23 mouse cellular contexts compared by ENCODE assay signal in the genomic region with DNA sequence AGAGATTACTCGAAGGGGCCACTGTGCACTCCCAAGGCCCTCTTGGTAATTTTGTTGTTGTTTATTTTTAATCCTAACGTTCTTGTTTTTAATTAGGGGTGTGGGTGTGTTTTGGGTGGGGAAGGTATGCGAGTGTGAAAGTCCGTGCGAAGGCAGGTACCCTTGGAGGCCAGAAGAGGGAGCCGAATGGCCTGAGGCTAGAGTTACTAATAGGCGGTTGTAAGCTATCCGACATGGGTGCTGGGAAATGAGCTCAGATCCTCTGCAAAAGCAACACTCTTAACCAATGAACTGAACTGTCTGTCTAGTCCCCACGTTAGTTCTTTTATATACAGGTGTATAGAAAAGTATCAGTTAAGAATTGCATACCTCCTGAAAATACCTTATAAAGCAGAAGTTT. TPM values are rescaled to one million over a fixed set of nuclear protein-coding genes. Genes with fewer than 3 reads are reported as not detected.
DNase-seq lines count a peak whose midpoint lies in the region; ATAC-seq and TF ChIP-seq lines count a peak whose summit lies in the region.
"Had no signal": no experiment of that assay in that cellular context is flagged by ENCODE, and none has a peak within 500 bp of the region (broad histone marks: within the 10 kb centered on the region; RNA-seq: fewer than 3 reads in every experiment).

No protein-coding gene starts in this region.

- TF ChIP-seq POLR2A in MEL (IDR thresholded peaks at IDR 0.05; ENCODE audit: control insufficient read depth in 1 of 2, insufficient read depth in 1 of 2, low read depth in 1 of 2, low read length in 2 of 2, poor library complexity in 1 of 2), result no peak

- TF ChIP-seq CTCF in gastrocnemius, adult 2 months (IDR thresholded peaks at IDR 0.05), result peak; percentile 19; the same call in 1 of the 2 replicates
- TF ChIP-seq CTCF in lung, embryonic 14.5 days (IDR thresholded peaks at IDR 0.05; ENCODE audit: low read depth), result peak; percentile 33; the same call in 1 of the 2 replicates
- peak; percentile 51 to 77 (median 72) for TF ChIP-seq CTCF in MEL (IDR thresholded peaks at IDR 0.05 in 2 of 3, conservative IDR thresholded peaks at IDR 0.05 in 1 of 3; ENCODE audit: control insufficient read depth in 1 of 3, insufficient read depth in 1 of 3, low read depth in 2 of 3, low read length in 3 of 3, poor library complexity in 1 of 3, severe bottlenecking in 1 of 3)

- DNase-seq in gastrocnemius, adult 2 months, result no peak
- DNase-seq in gastrocnemius, postnatal 10 days, result no peak
- peak; percentile 15 for DNase-seq in lung, embryonic 14.5 days
- no peak for DNase-seq in lung, postnatal 10 days
- DNase-seq in MEL (ENCODE audit: low read depth, low spot score), result peak; percentile 58
- DNase-seq in heart, postnatal 4 days, result no peak
- DNase-seq: adrenal gland, postnatal 14 days; cerebellum, postnatal 36 days; kidney, postnatal 14 days; lung, postnatal 4 days; right cerebral cortex, adult 18-20 months had no signal

- no peaks in the 10 kb centered on the region for H3K36me3 ChIP-seq in lung, embryonic 14.5 days (ENCODE audit: insufficient read depth)
- no peaks in the 10 kb centered on the region for H3K36me3 ChIP-seq in MEL (ENCODE audit: control insufficient read depth in 1 of 2, insufficient read depth in 2 of 2, low read length in 2 of 2)
- H3K36me3 ChIP-seq in heart, embryonic 12.5 days, result no peaks in the 10 kb centered on the region
- H3K36me3 ChIP-seq: embryonic facial prominence, embryonic 15.5 days; limb, embryonic 13.5 days had no signal

- no peak overlapping the region for H3K9ac ChIP-seq in lung, embryonic 14.5 days
- H3K9ac ChIP-seq in MEL (ENCODE audit: control insufficient read depth, low read depth, low read length, poor library complexity, severe bottlenecking), result no peak overlapping the region
- no peak overlapping the region for H3K9ac ChIP-seq in heart, embryonic 12.5 days
- H3K9ac ChIP-seq: embryonic facial prominence, embryonic 15.5 days; forebrain, embryonic 13.5 days; limb, embryonic 13.5 days had no signal

- H3K9me3 ChIP-seq in lung, embryonic 14.5 days (ENCODE audit: low read depth, low read length), result no peaks in the 10 kb centered on the region
- H3K9me3 ChIP-seq in MEL (replicated peaks; ENCODE audit: insufficient read depth, low read length), result no peaks in the 10 kb centered on the region
- no peaks in the 10 kb centered on the region for H3K9me3 ChIP-seq in heart, embryonic 12.5 days (replicated peaks)
- H3K9me3 ChIP-seq: embryonic facial prominence, embryonic 15.5 days; forebrain, embryonic 13.5 days; limb, embryonic 13.5 days had no signal

- no peak for ATAC-seq in lung, embryonic 14.5 days (ENCODE audit: insufficient read depth)
- ATAC-seq in megakaryocyte progenitor cell, adult 5-6 weeks (replicated peaks; ENCODE audit: poor library complexity), result 0 out of 2 replicates have a peak, but pooled peaks have one; percentile 30
- no peak for ATAC-seq in heart, embryonic 12.5 days (ENCODE audit: insufficient number of reproducible peaks, low FRiP score)
- ATAC-seq: forebrain, embryonic 13.5 days; inflammation-experienced regulatory T-cells, adult 6 months had no signal

- peak; percentile 51 for TF ChIP-seq RAD21 in MEL (IDR thresholded peaks at IDR 0.05; ENCODE audit: low read depth, low read length)

- no peak overlapping the region for H3K27ac ChIP-seq in gastrocnemius, adult 2 months
- no peak overlapping the region for H3K27ac ChIP-seq in lung, embryonic 14.5 days (ENCODE audit: low read depth)
- no peak overlapping the region for H3K27ac ChIP-seq in MEL (ENCODE audit: control insufficient read depth, low read depth, low read length)
- H3K27ac ChIP-seq in heart, embryonic 12.5 days (ENCODE audit: poor library complexity, severe bottlenecking), result no peak overlapping the region
- H3K27ac ChIP-seq: embryonic facial prominence, embryonic 15.5 days; forebrain, embryonic 13.5 days; left cerebral cortex, adult 2 months; limb, embryonic 13.5 days had no signal

- H3K4me3 ChIP-seq in gastrocnemius, adult 2 months, result no peak overlapping the region
- no peak overlapping the region for H3K4me3 ChIP-seq in lung, embryonic 14.5 days (ENCODE audit: low read depth, low read length)
- no peak overlapping the region for H3K4me3 ChIP-seq in MEL (ENCODE audit: control insufficient read depth in 1 of 2, insufficient read depth in 1 of 2, low read depth in 2 of 2, low read length in 2 of 2)
- no peak overlapping the region for H3K4me3 ChIP-seq in heart, embryonic 12.5 days
- H3K4me3 ChIP-seq: embryonic facial prominence, embryonic 15.5 days; forebrain, embryonic 13.5 days; left cerebral cortex, adult 2 months; limb, embryonic 13.5 days had no signal

- H3K79me2 ChIP-seq in MEL (ENCODE audit: control insufficient read depth, insufficient read depth, low read length, poor library complexity), result no peaks in the 10 kb centered on the region

- peaks cover 7% of the 10 kb centered on the region; the same call in 1 of the 2 replicates for H3K4me1 ChIP-seq in lung, embryonic 14.5 days (ENCODE audit: insufficient read depth)
- peaks cover 0 to 8% of the 10 kb centered on the region in 2 experiments; a peak in 1 of 4 replicates for H3K4me1 ChIP-seq in MEL (ENCODE audit: control insufficient read depth in 1 of 2, insufficient read depth in 2 of 2, low read length in 2 of 2)
- peaks cover 6% of the 10 kb centered on the region; the same call in 1 of the 2 replicates for H3K4me1 ChIP-seq in heart, embryonic 12.5 days (replicated peaks)

- no peak overlapping the region for H3K4me2 ChIP-seq in lung, embryonic 14.5 days
- H3K4me2 ChIP-seq in heart, embryonic 12.5 days, result no peak overlapping the region
- H3K4me2 ChIP-seq: embryonic facial prominence, embryonic 15.5 days; forebrain, embryonic 13.5 days; limb, embryonic 13.5 days had no signal

- TF ChIP-seq EP300 in MEL (IDR thresholded peaks at IDR 0.05; ENCODE audit: low read depth in 1 of 2, low read length in 2 of 2), result no peak

- intact Hi-C loops in gastrocnemius, adult 2 months (cut with DNase I), result no loop called here

- 50% methylated on average over 9 of the region's 9 CpGs for WGBS in lung, embryonic 14.5 days
- 36% methylated on average over 9 of the region's 9 CpGs for WGBS in heart, embryonic 12.5 days

- peaks cover 39% of the 10 kb centered on the region for H3K27me3 ChIP-seq in lung, embryonic 14.5 days (ENCODE audit: insufficient read depth, low read length)
- peaks cover 4 to 7% of the 10 kb centered on the region in 2 experiments for H3K27me3 ChIP-seq in MEL (ENCODE audit: control insufficient read depth in 1 of 2, insufficient read depth in 2 of 2, low read length in 2 of 2)
- peaks cover 58% of the 10 kb centered on the region for H3K27me3 ChIP-seq in heart, embryonic 12.5 days (replicated peaks)

TF ChIP-seq in MEL, 35 proteins besides CTCF, POLR2A, EP300 and RAD21:
- TF ChIP-seq CHD1 (IDR thresholded peaks at IDR 0.05; ENCODE audit: low read depth, low read length) (no peak), MEF2A (IDR thresholded peaks at IDR 0.05; ENCODE audit: extremely low read depth, insufficient replicate concordance, low read depth, low read length, poor library complexity, severe bottlenecking) (no peak), ETS1 (IDR thresholded peaks at IDR 0.05; ENCODE audit: low read depth, low read length) (no peak), SMC3 (IDR thresholded peaks at IDR 0.05; ENCODE audit: low read depth, low read length) (peak; percentile 69), SIN3A (IDR thresholded peaks at IDR 0.05; ENCODE audit: low read length) (no peak), GABPA (IDR thresholded peaks at IDR 0.05; ENCODE audit: low read depth, low read length) (no peak), ZC3H11A (IDR thresholded peaks at IDR 0.05; ENCODE audit: low read depth, low read length) (peak; percentile 29; the same call in 1 of the 2 replicates), JUND (IDR thresholded peaks at IDR 0.05; ENCODE audit: low read depth, low read length) (no peak), UBTF (IDR thresholded peaks at IDR 0.05; ENCODE audit: borderline replicate concordance, insufficient read depth, low read depth, low read length) (no peak), MXI1 (IDR thresholded peaks at IDR 0.05; ENCODE audit: low read depth, low read length) (no peak), MYB (IDR thresholded peaks at IDR 0.05; ENCODE audit: low read depth, low read length) (no peak), RCOR1 (IDR thresholded peaks at IDR 0.05; ENCODE audit: low read depth, low read length) (no peak), TBP (IDR thresholded peaks at IDR 0.05; ENCODE audit: low read depth, low read length) (no peak), MAZ (IDR thresholded peaks at IDR 0.05; ENCODE audit: low read depth, low read length) (no peak), ELF1 (IDR thresholded peaks at IDR 0.05; ENCODE audit: low read depth, low read length) (no peak)

RNA-seq across cellular contexts. Expression of gene Nkx2-3, which starts 43.8 kb away (rescaled TPM):
- total RNA-seq in gastrocnemius, adult 2 months (2021), result not detected
- not detected for total RNA-seq in gastrocnemius, postnatal 10 days (2021)
- not detected in 2 replicates for polyA plus RNA-seq in lung, embryonic 14.5 days (2014; fragmentation: Nextera tagmentation; extraction: Ambion mirVana)
- not detected in 2 replicates for total RNA-seq in MEL (2012; rRNA removed)
- polyA plus RNA-seq in MEL (2012; ENCODE audit: insufficient read depth in 1 of 2, insufficient read length in 2 of 2, low read depth in 1 of 2, low replicate concordance in 2 of 2, missing spikeins in 1 of 2), result not detected
- total RNA-seq in megakaryocyte progenitor cell, adult 5-6 weeks (2015), result 0.32 and 0.64 TPM in 2 replicates
- total RNA-seq in megakaryocyte progenitor cell, adult 5-6 weeks (2017), result 1.4 TPM in 1 of 2 replicates, not detected in the other
- not detected for total RNA-seq in heart, postnatal 4 days (2021)
- polyA plus RNA-seq in heart, embryonic 12.5 days (2016; fragmentation: Nextera tagmentation; extraction: Ambion mirVana), result not detected in 2 replicates
- total RNA-seq: adrenal gland, postnatal 14 days; heart, adult 8-10 months; heart, postnatal 25 days; left cerebral cortex, adult 2 months; monocyte, adult 5-6 weeks; neutrophil, adult 5-6 weeks had no signal
- polyA plus RNA-seq: inflammation-experienced regulatory T-cells, adult 6 months; limb, embryonic 13.5 days; thymus, postnatal 0 days had no signal

RNA-seq across cellular contexts. Expression of gene Got1, which starts 43.9 kb away (rescaled TPM):
- 100 to 1,000 TPM; 316 to 792 TPM for total RNA-seq in gastrocnemius, adult 2 months (2021)
- total RNA-seq in gastrocnemius, postnatal 10 days (2021), result 100 to 1,000 TPM; 152 to 177 TPM
- 19.5 and 23.3 TPM in 2 replicates for polyA plus RNA-seq in lung, embryonic 14.5 days (2014; fragmentation: Nextera tagmentation; extraction: Ambion mirVana)
- total RNA-seq in MEL (2012; rRNA removed), result 60.4 and 69.7 TPM in 2 replicates
- polyA plus RNA-seq in MEL (2012; ENCODE audit: insufficient read depth in 1 of 2, insufficient read length in 2 of 2, low read depth in 1 of 2, low replicate concordance in 2 of 2, missing spikeins in 1 of 2), result 100 to 1,000 TPM; 106 to 213 TPM
- 21.0 and 21.3 TPM in 2 replicates for total RNA-seq in megakaryocyte progenitor cell, adult 5-6 weeks (2015)
- total RNA-seq in megakaryocyte progenitor cell, adult 5-6 weeks (2017), result 17.9 and 19.8 TPM in 2 replicates
- 100 to 1,000 TPM; 341 to 353 TPM for total RNA-seq in heart, postnatal 4 days (2021)
- 180 and 181 TPM in 2 replicates for polyA plus RNA-seq in heart, embryonic 12.5 days (2016; fragmentation: Nextera tagmentation; extraction: Ambion mirVana)

Comparison
In these comparisons a context has a peak if more than half of its experiments do, and no peak if none do; other contexts are left out.
1. DNase-seq: peak in lung, embryonic 14.5 days (single experiment) and MEL (single experiment); none in gastrocnemius, adult 2 months (single experiment), gastrocnemius, postnatal 10 days (single experiment), lung, postnatal 10 days (single experiment) and heart, postnatal 4 days (single experiment).
2. CTCF ChIP-seq: peak in every context shown above with its lines; median percentile 72 in MEL; 33 in lung, embryonic 14.5 days; 19 in gastrocnemius, adult 2 months.